Mouse (Mus musculus) ES-Bruce4 (cell line): Measurements from ENCODE around the gene Ccdc184. TPM values are rescaled to one million over a fixed set of nuclear protein-coding genes. Genes with fewer than 3 reads are reported as not detected.

Source experiments
- H3K27ac ChIP-seq: 2 replicates; pipeline ENCODE4 v1.5.1; 2012; ENCODE audit warnings: low read length, inconsistent platforms; ENCODE audit not compliant: insufficient read depth
- H3K27me3 ChIP-seq: 2 replicates; pipeline ENCODE4 v1.6.1; 2012; ENCODE audit warnings: mild to moderate bottlenecking, low read length, inconsistent platforms; ENCODE audit not compliant: control insufficient read depth, poor library complexity, insufficient read depth, severe bottlenecking
- H3K36me3 ChIP-seq: 2 replicates; pipeline ENCODE4 v1.6.1; 2012; ENCODE audit warnings: inconsistent platforms, mild to moderate bottlenecking, low read length, moderate library complexity; ENCODE audit not compliant: control insufficient read depth, poor library complexity, insufficient read depth, severe bottlenecking
- H3K4me1 ChIP-seq: one replicate; pipeline ENCODE4 v1.8.1; 2011; ENCODE audit warnings: low read length; ENCODE audit not compliant: control insufficient read depth, insufficient read depth
- H3K4me3 ChIP-seq: 2 replicates; pipeline ENCODE4 v1.5.1; 2011; ENCODE audit warnings: low read depth, mild to moderate bottlenecking, low read length
- H3K9ac ChIP-seq: 2 replicates; pipeline ENCODE4 v1.6.1; 2012; ENCODE audit warnings: low read depth, mild to moderate bottlenecking, inconsistent platforms; ENCODE audit not compliant: poor library complexity, severe bottlenecking
- H3K9me3 ChIP-seq: replicated peaks from 2 replicates; pipeline ENCODE4 v1.6.1; 2012; ENCODE audit warnings: mild to moderate bottlenecking, low read length, inconsistent platforms; ENCODE audit not compliant: control insufficient read depth, poor library complexity, insufficient read depth, severe bottlenecking
- CTCF ChIP-seq: IDR thresholded peaks from one replicate; pipeline ENCODE4 v1.8.1; 2011; ENCODE audit warnings: low read depth, low read length
- EP300 ChIP-seq: IDR thresholded peaks from 2 replicates; pipeline ENCODE4 v1.6.1; 2011; ENCODE audit warnings: low read depth, low read length; ENCODE audit not compliant: insufficient read depth
- POLR2A ChIP-seq: IDR thresholded peaks from one replicate; pipeline ENCODE4 v1.8.1; 2011; ENCODE audit warnings: low read length; ENCODE audit not compliant: insufficient read depth
- polyA plus RNA-seq: library from polyadenylated mRNA; stranded (reverse); fragments of >200 nt; gene quantifications from 2 replicates; pipeline ENCODE4 v1.2.4, GENCODE M21; 2011; ENCODE audit warnings: low read depth; ENCODE audit not compliant: missing spikeins, insufficient read depth, insufficient read length

Gene Ccdc184
- polyA plus RNA-seq, 1 experiment, result 0.81 TPM

GRCm38 (mm10) chr15:98213336-98213870 lies 46.4 kb downstream of the Ccdc184 start:
- Histone ChIP-seq H3K36me3 (no peaks in the 10 kb centered on the region), H3K4me3 (no peak overlapping the region), H3K9me3 (no peaks in the 10 kb centered on the region), H3K27me3 (no peaks in the 10 kb centered on the region), H3K9ac (no peak overlapping the region), H3K27ac (no peak overlapping the region), H3K4me1 (no peaks in the 10 kb centered on the region)
- TF ChIP-seq EP300 (no peak), CTCF (no peak), POLR2A (no peak)

GRCm38 (mm10) chr15:98214130-98214529 lies 47.2 kb downstream of the Ccdc184 start:
- Histone ChIP-seq H3K4me1 (no peaks in the 10 kb centered on the region), H3K36me3 (no peaks in the 10 kb centered on the region), H3K9ac (no peak overlapping the region), H3K9me3 (no peaks in the 10 kb centered on the region), H3K4me3 (no peak overlapping the region), H3K27ac (no peak overlapping the region), H3K27me3 (no peaks in the 10 kb centered on the region)
- TF ChIP-seq POLR2A (no peak), CTCF (no peak), EP300 (no peak)

Other genes starting within 250 kb of the Ccdc184 start
- gene Tmem106c, start 203.0 kb upstream of the Ccdc184 start, polyA plus RNA-seq, result 48.5 and 49.2 TPM in 2 replicates
- gene Col2a1, start 162.5 kb upstream of the Ccdc184 start, polyA plus RNA-seq, result 12.9 and 13.1 TPM in 2 replicates
- 39.8 and 42.8 TPM in 2 replicates for gene Pfkm, start 74.6 kb upstream of the Ccdc184 start, polyA plus RNA-seq
- 69.2 and 70.6 TPM in 2 replicates for gene Senp1, start 73.4 kb upstream of the Ccdc184 start, polyA plus RNA-seq
- 34.7 and 34.9 TPM in 2 replicates for gene Asb8, start 1.5 kb upstream of the Ccdc184 start, polyA plus RNA-seq
- not detected in 2 replicates for gene Olfr288, start 28.4 kb downstream of the Ccdc184 start, polyA plus RNA-seq
- gene Gm44579, start 53.8 kb downstream of the Ccdc184 start, polyA plus RNA-seq, result not detected in 2 replicates
- gene Olfr287, start 53.9 kb downstream of the Ccdc184 start, polyA plus RNA-seq, result not detected in 2 replicates
- not detected in 2 replicates for gene Olfr286, start 67.3 kb downstream of the Ccdc184 start, polyA plus RNA-seq
- not detected in 2 replicates for gene H1fnt, start 90.1 kb downstream of the Ccdc184 start, polyA plus RNA-seq
- 0.18 and 0.52 TPM in 2 replicates for gene Zfp641, start 129.0 kb downstream of the Ccdc184 start, polyA plus RNA-seq
- gene Olfr285, start 150.2 kb downstream of the Ccdc184 start, polyA plus RNA-seq, result not detected in 2 replicates
- not detected in 2 replicates for gene Olfr284, start 173.8 kb downstream of the Ccdc184 start, polyA plus RNA-seq
- not detected in 2 replicates for gene Olfr283, start 213.8 kb downstream of the Ccdc184 start, polyA plus RNA-seq